Mouse (Mus musculus) forebrain, embryonic 16.5 days (tissue): Measurements from ENCODE around the gene Rcn3. TPM values are rescaled to one million over a fixed set of nuclear protein-coding genes. Genes with fewer than 3 reads are reported as not detected.

Source experiments
- ATAC-seq: fragments of 200-750 bp; cut with Nextera tagmentation; 2 replicates; pipeline ENCODE4 v1.8.0; 2017; ENCODE audit warnings: mild to moderate bottlenecking, moderate library complexity
- H3K27ac ChIP-seq: fragments of 300-500 bp; sonication (generic); 2 replicates; pipeline ENCODE4 v1.5.1; 2014; ENCODE audit warnings: low read length, control low read depth
- H3K27me3 ChIP-seq: fragments of 300-500 bp; sonication (generic); replicated peaks from 2 replicates; pipeline ENCODE4 v1.6.1; 2014; ENCODE audit warnings: low read length; ENCODE audit not compliant: control insufficient read depth, insufficient read depth
- H3K36me3 ChIP-seq: fragments of 300-500 bp; sonication (generic); 2 replicates; pipeline ENCODE4 v1.6.1; 2014; ENCODE audit not compliant: control insufficient read depth, insufficient read depth
- H3K4me1 ChIP-seq: fragments of 300-500 bp; sonication (generic); replicated peaks from 2 replicates; pipeline ENCODE4 v1.6.1; 2014; ENCODE audit warnings: low read length; ENCODE audit not compliant: control insufficient read depth, insufficient read depth
- H3K4me2 ChIP-seq: fragments of 300-500 bp; sonication (generic); 2 replicates; pipeline ENCODE4 v1.6.1; 2014; ENCODE audit warnings: mild to moderate bottlenecking, low read length, control low read depth
- H3K4me3 ChIP-seq: fragments of 300-500 bp; sonication (generic); replicated peaks from 2 replicates; pipeline ENCODE4 v1.5.1; 2014; ENCODE audit warnings: mild to moderate bottlenecking, low read length, control low read depth
- H3K9ac ChIP-seq: fragments of 300-500 bp; sonication (generic); replicated peaks from 2 replicates; pipeline ENCODE4 v1.6.1; 2014; ENCODE audit warnings: low read depth, low read length, control low read depth
- H3K9me3 ChIP-seq: fragments of 300-500 bp; sonication (generic); 2 replicates; pipeline ENCODE4 v1.6.1; 2016; ENCODE audit warnings: low read length; ENCODE audit not compliant: control insufficient read depth
- WGBS: fragments of 180-500 bp; shearing (Covaris S2); extraction: QIAGEN DNeasy Blood & Tissue Kit; methylation state at CpG from one replicate; pipeline ENCODE4 v1.1.7; 2014; 5-methylcytosine and 5-hydroxymethylcytosine counted together
- polyA plus RNA-seq: library from polyadenylated mRNA; unstranded; fragments of >200 nt; fragmentation: Nextera tagmentation; extraction: Ambion mirVana; gene quantifications from 2 replicates; pipeline ENCODE4 v1.2.1, GENCODE M21; 2015

The Rcn3 gene
- 50.8 and 66.2 TPM in 2 replicates for polyA plus RNA-seq

DNA sequence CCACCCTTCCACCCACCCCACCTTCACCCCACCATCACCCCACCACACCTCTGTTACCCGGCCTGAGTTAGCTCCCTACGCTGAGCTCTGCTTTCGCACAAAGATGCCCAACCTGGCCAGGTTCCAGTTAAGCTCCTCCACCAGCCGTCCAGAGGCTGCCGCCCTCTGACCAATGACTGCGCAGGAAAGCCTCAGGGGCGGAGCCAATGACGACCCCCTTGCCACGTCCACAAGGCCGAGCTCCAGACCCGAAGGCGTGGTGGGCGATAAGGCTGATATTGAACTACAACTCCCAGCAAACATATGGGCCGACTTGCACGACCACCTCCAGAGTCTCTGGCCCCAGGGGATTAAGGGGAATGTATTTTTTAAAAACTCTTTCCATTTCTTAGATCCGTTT is at the start of gene Rcn3:
TSS of gene Rcn3 (minus strand) at position 174 of the 400 bp plus-strand sequence.
- WGBS: under 1% methylated on average over 16 of the region's 16 CpGs
- H3K9me3 ChIP-seq: no peaks in the 10 kb centered on the region
- peak within 1 kb of the TSS; percentile 67 for H3K4me2 ChIP-seq
- no peak within 1 kb of the TSS for H3K27ac ChIP-seq
- H3K4me3 ChIP-seq: peak within 1 kb of the TSS; percentile 48
- no peaks in the 10 kb centered on the region for H3K36me3 ChIP-seq
- H3K4me1 ChIP-seq: peaks cover 11% of the 10 kb centered on the region
- no peaks in the 10 kb centered on the region for H3K27me3 ChIP-seq
- H3K9ac ChIP-seq: peak within 1 kb of the TSS; percentile 33
- peak; percentile 96 for ATAC-seq

DNA sequence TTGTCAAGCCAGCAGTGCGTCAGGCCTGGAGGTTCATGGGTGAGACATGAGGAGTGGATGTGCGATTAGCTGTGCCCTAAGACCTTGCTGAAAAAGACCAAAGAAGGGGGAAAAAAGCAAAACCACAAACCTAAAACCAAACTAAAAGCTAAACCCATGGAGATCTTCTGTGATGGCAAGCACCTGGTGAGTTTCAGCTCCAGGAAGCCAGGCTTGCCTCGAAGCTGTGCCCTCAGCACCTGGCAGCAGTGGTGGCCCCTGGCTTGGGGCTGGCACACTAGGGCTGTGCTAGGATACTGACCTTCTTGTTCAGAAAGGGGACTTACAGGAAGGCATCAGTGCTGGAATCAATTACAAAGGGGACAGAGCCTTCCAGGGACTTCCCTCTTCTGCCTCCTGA is 49.3 kb upstream of the Rcn3 start:
- Histone ChIP-seq H3K36me3 (no peaks in the 10 kb centered on the region), H3K27me3 (no peaks in the 10 kb centered on the region), H3K4me1 (peaks cover 3% of the 10 kb centered on the region), H3K9ac (no peak overlapping the region), H3K27ac (no peak overlapping the region), H3K9me3 (no peaks in the 10 kb centered on the region), H3K4me3 (no peak overlapping the region), H3K4me2 (no peak overlapping the region)
- WGBS: 98% methylated on average over 3 of the region's 3 CpGs
- ATAC-seq: no peak

DNA sequence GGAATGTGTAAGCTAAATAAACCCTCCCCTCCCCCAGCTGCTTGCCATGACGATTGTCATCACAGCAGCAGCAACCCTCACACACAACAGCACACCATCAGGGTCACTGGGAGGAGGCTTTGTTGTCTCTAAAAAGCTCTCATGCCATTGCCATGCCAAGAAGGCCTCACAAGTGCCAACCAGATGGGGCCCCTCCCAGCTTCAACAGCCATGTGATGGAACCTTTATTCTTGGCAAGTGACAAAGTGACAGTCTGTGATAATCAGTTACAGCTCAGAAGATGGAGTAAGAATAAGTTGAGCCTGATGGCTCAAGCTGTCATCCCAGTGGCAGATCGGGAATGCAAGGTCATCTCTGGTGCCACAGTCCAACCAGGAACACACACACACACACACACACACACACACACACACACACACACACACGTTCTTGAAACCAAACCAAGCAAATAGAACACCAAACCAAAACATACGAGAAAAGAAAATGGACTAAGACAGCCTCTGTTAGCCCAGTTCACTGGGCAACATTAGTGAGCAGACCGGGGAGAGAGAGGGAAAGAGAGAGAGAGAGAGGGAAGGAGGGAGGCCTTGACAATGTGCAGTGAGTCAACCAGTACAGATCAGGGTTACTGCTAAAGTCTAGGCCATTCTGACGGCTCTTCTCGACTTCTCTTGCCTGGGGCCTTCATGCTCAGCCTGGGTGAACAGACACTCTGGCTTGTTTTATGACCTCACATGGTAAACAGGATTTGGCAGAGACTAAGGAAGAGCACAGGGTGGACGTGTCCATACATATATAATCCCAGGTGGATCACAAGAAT is 48.1 kb upstream of the Rcn3 start:
- no peak overlapping the region for H3K4me2 ChIP-seq
- ATAC-seq: no peak
- 76% methylated on average over 8 of the region's 8 CpGs for whole genome bisulfite sequencing
- no peak overlapping the region for H3K27ac ChIP-seq
- H3K4me1 ChIP-seq: peaks cover 11% of the 10 kb centered on the region
- H3K27me3 ChIP-seq: no peaks in the 10 kb centered on the region; the same call in 1 of the 2 replicates
- no peak overlapping the region for H3K4me3 ChIP-seq
- no peak overlapping the region for H3K9ac ChIP-seq
- no peaks in the 10 kb centered on the region for H3K36me3 ChIP-seq
- H3K9me3 ChIP-seq: no peaks in the 10 kb centered on the region

DNA sequence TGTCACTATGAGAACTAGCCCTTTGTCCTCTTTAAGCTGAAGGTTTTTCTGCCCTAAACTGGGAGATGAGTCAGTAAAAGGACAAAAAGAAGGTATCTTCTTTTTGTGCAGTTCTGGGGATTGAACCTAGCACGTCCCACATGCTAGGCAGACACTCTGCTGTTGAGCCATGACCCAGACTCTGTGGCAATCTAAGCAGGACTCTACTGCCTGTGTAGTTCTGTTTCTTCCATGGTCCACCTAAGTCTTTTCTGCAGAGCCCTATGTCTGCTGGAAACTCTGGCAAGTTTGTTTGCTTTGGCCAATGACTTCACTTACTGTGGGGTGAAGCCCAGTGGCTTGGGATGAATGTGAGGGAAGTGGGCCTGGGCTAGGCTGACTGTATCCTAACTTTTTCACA is 46.4 kb upstream of the Rcn3 start:
- no peak for ATAC-seq
- Histone ChIP-seq H3K4me3 (no peak overlapping the region), H3K36me3 (no peaks in the 10 kb centered on the region), H3K4me2 (no peak overlapping the region), H3K9me3 (no peaks in the 10 kb centered on the region), H3K27ac (no peak overlapping the region), H3K27me3 (peaks cover 2% of the 10 kb centered on the region; the same call in 1 of the 2 replicates), H3K9ac (no peak overlapping the region), H3K4me1 (peaks cover 11% of the 10 kb centered on the region)
- 65% methylated on average over 1 of the region's 1 CpGs for WGBS

DNA sequence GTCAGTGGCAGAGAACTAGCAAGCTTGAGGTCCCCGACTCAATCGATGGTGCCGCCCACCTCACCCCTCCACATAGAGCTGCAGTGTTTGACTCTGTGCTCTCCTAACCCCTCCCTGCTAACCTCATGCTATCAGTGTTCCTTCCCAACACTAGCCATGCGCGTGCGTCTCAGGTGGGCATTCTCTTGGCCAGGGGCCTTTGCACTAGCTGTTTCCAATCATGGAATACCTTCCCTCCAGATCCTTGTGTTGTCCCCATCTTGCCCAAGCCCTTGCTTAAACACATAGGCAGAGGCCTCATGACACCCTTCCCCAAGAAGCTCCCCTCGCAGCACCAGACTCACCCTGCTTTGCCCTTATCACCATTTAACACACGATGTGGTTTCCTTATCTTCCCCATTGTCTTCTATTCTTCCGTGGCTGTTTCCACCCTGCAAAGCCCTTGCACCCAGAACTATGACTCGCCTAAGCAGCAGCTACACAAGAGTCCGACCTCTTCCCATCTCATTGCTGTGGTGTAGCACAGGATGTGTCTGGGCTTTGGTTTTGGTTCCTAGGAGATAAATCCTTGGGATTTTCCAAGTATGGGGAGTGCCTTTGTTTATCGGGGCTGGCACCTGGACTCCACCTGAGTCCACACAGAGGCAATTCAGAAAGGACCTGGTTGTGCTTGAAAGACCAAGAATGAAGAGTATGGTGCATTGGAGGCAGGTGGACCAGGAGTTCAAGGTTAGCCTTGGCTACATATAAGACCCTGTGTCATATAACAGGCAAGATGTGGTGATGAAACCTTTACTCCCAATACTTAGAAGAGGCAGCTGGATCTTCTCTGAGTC is 45.4 kb upstream of the Rcn3 start:
- no peak overlapping the region for H3K27ac ChIP-seq
- H3K4me2 ChIP-seq: no peak overlapping the region
- H3K9ac ChIP-seq: no peak overlapping the region
- ATAC-seq: no peak
- 86% methylated on average over 12 of the region's 12 CpGs for WGBS
- H3K27me3 ChIP-seq: peaks cover 2% of the 10 kb centered on the region; the same call in 1 of the 2 replicates
- no peaks in the 10 kb centered on the region for H3K36me3 ChIP-seq
- peaks cover 11% of the 10 kb centered on the region for H3K4me1 ChIP-seq
- H3K9me3 ChIP-seq: no peaks in the 10 kb centered on the region
- H3K4me3 ChIP-seq: no peak overlapping the region

DNA sequence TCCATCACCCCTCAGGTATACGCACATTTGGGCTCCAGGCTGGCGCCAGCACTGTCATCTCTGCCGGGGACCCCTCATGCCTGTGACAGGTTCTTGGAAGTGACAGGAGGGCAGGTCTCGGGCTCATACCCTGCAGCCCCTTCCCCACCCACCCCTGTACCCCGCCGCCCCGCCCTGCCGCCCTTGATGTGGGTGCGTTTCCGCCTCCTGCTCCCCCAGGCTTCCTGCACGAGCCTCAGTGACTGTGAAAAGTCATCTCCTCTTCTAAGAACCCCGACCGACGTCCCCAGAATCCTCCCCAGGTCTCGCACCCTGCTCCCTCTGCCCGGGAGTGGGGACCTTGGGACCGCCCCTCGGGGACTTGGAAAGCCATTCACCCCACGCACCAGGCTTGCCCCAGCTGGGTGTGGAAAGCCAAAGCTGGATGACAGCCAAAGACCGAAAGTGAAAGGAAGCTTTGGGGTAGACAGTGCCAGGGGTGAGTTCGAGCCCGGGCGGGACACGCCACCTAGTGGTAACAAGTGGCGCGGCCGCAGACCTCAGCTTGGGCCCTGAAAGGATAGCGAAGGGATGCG is 44.1 kb upstream of the Rcn3 start, which contains the start of the genes Gm45713 and Flt3l:
TSS of gene Gm45713 (minus strand) at position 239 of the 575 bp plus-strand sequence.
TSS of gene Flt3l (minus strand) at position 440 of the 575 bp plus-strand sequence.
- Histone ChIP-seq H3K4me1 (peaks cover 11% of the 10 kb centered on the region), H3K27ac (no peak within 1 kb of the TSS)

DNA sequence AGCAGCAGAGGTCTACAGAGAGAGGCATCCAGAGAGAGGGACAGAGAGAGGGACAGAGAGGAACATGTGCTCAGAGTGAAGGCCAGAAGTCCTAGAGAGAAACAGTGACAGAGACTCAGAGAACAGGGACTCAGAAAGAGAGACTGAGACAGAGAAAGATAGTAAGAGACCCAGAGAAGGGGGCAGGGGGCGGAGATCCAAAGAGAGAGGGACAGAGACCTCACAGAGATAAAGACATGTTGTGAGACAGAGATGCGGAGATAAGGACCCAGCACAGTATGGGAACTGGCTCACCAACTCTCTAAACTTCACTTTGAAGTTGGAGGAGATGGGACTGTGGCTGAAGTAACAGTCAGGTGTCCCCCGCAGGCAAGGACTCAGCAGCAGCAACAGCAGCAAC is 43.3 kb upstream of the Rcn3 start:
- H3K4me3 ChIP-seq: no peak overlapping the region
- no peak overlapping the region for H3K27ac ChIP-seq
- peaks cover 2% of the 10 kb centered on the region; the same call in 1 of the 2 replicates for H3K27me3 ChIP-seq
- WGBS: 76% methylated on average over 3 of the region's 3 CpGs
- no peaks in the 10 kb centered on the region for H3K36me3 ChIP-seq
- no peaks in the 10 kb centered on the region for H3K9me3 ChIP-seq
- H3K9ac ChIP-seq: no peak overlapping the region
- no peak overlapping the region for H3K4me2 ChIP-seq
- no peak for ATAC-seq
- peaks cover 11% of the 10 kb centered on the region for H3K4me1 ChIP-seq

More for the DNA sequence above, 44.1 kb upstream of the Rcn3 start, which contains the start of the genes Gm45713 and Flt3l:
- 2% methylated on average over 29 of the region's 29 CpGs for WGBS
- H3K9ac ChIP-seq: peak within 1 kb of the TSS; percentile 63
- H3K36me3 ChIP-seq: no peaks in the 10 kb centered on the region
- H3K4me2 ChIP-seq: peak within 1 kb of the TSS; percentile 74
- no peaks in the 10 kb centered on the region for H3K9me3 ChIP-seq
- H3K4me3 ChIP-seq: peak within 1 kb of the TSS; percentile 49
- peaks cover 2% of the 10 kb centered on the region; the same call in 1 of the 2 replicates for H3K27me3 ChIP-seq
- ATAC-seq: peak; percentile 86

DNA sequence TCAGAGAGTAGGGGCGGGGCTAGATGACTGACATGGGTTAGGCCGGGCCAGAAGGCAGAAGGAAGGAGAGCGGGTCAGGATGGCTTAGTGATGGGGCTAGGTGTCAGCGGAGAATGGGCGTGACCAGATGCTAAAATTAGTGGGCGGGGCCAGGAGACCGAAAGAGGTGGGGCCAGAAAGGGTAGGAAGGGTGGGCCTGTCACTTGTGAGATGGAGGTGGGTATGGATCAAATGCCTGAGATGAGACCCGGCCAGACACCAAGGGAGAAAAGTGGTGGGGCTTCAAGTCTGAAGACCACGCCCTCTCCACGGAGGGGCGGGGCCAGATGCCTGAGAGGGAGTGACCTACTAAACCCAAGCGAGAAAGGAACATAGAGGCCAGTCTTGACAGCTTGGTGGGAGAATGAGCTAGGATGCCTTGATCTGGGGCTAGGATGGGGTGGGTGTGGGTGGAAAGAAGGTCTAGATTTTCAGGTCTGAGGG is 42.6 kb upstream of the Rcn3 start:
- 6% methylated on average over 12 of the region's 12 CpGs for WGBS
- no peak overlapping the region for H3K9ac ChIP-seq
- H3K27ac ChIP-seq: no peak overlapping the region
- ATAC-seq: no peak
- no peaks in the 10 kb centered on the region for H3K9me3 ChIP-seq
- no peak overlapping the region for H3K4me3 ChIP-seq
- H3K27me3 ChIP-seq: peaks cover 2% of the 10 kb centered on the region; the same call in 1 of the 2 replicates
- H3K4me1 ChIP-seq: peaks cover 13% of the 10 kb centered on the region
- H3K36me3 ChIP-seq: no peaks in the 10 kb centered on the region
- no peak overlapping the region for H3K4me2 ChIP-seq
